ENCODE assay signal across 8 mouse cellular contexts in the genomic region with DNA sequence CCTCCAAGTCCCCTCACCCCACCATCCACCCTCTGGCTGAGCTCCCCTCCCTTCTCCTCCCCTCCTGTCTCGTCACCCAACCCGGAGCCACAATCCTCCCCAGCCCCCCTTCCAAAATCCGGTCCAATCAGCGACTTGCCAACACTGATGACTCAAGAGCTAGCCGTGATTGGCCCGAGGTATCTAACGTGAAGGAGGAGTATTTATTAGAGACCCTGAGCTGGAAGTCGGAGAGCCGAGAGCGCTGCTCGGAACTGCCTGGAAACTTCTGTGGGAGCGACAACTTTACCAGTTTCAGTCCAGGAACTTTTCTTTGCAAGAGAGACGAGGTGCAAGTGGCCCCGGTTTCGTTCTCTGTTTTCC. TPM values are rescaled to one million over a fixed set of nuclear protein-coding genes. Genes with fewer than 3 reads are reported as not detected.
DNase-seq lines count a peak whose midpoint lies in the region; ATAC-seq lines count a peak whose summit lies in the region.

Gene Sox9 (plus strand): TSS at position 231 of the 363 bp plus-strand sequence.

- peak; percentile 89 for ATAC-seq in hindbrain, embryonic 15.5 days (ENCODE audit: low FRiP score, low read depth)

- WGBS in hindbrain, embryonic 15.5 days = under 1% methylated on average over 15 of the region's 15 CpGs

- peak within 1 kb of the TSS; percentile 74 for H3K4me3 ChIP-seq in hindbrain, embryonic 15.5 days

- H3K27ac ChIP-seq in hindbrain, embryonic 15.5 days (replicated peaks) = peak within 1 kb of the TSS; percentile 86

- peak within 1 kb of the TSS; percentile 93 for H3K4me2 ChIP-seq in hindbrain, embryonic 15.5 days

- H3K27me3 ChIP-seq in hindbrain, embryonic 15.5 days = peaks cover 12% of the 10 kb centered on the region; the same call in 1 of the 2 replicates

- peak within 1 kb of the TSS; percentile 74 for H3K9ac ChIP-seq in hindbrain, embryonic 15.5 days

- H3K4me1 ChIP-seq in hindbrain, embryonic 15.5 days (replicated peaks) = peaks cover 52% of the 10 kb centered on the region

- peak; percentile 71 to 80 for DNase-seq in adrenal gland, adult 18-20 months (ENCODE audit: low spot score in 2 of 2)
- DNase-seq in cerebellum, postnatal 36 days = peak; percentile 23 to 29
- DNase-seq in frontal cortex, postnatal 36 days (ENCODE audit: low spot score in 2 of 2) = peak; percentile 84 to 87
- peak; percentile 54 for DNase-seq in left cerebral cortex, adult 11 months (ENCODE audit: low spot score)
- peak; percentile 56 for DNase-seq in lung, postnatal 14 days
- peak; percentile 75 to 78 for DNase-seq in right cerebral cortex, postnatal 36 days (ENCODE audit: low spot score in 2 of 2)
- DNase-seq in c-Kit-positive CD71-positive TER-119-positive erythroid progenitor cells, embryonic 14.5 days (ENCODE audit: low spot score) = no peak

- H3K9me3 ChIP-seq in hindbrain, embryonic 15.5 days = no peaks in the 10 kb centered on the region

- no peaks in the 10 kb centered on the region for H3K36me3 ChIP-seq in hindbrain, embryonic 15.5 days

RNA-seq across cellular contexts. Expression of gene Sox9, which starts in this region (rescaled TPM):
- total RNA-seq in adrenal gland, adult 18-20 months (2021) = 1 to 10 TPM; 1.6 to 1.8 TPM
- 49.8 and 61.4 TPM in 2 replicates for polyA plus RNA-seq in hindbrain, embryonic 15.5 days (2015; fragmentation: Nextera tagmentation; extraction: Ambion mirVana)
